Mouse (Mus musculus) embryonic facial prominence, embryonic 13.5 days (tissue): Measurements from ENCODE around the gene Polk. TPM values are rescaled to one million over a fixed set of nuclear protein-coding genes. Genes with fewer than 3 reads are reported as not detected.
A peak's percentile ranks its signal among the peaks of the same experiment; 100 is the strongest.

Source experiments
- ATAC-seq: fragments of 200-750 bp; cut with Nextera tagmentation; 2 replicates; pipeline ENCODE4 v1.8.0; 2017; ENCODE audit warnings: low read depth; ENCODE audit not compliant: insufficient number of reproducible peaks, insufficient read depth, low FRiP score, low TSS enrichment
- H3K27ac ChIP-seq: fragments of 300-500 bp; sonication (generic); 2 replicates; pipeline ENCODE4 v1.5.1; 2015; ENCODE audit warnings: moderate library complexity, mild to moderate bottlenecking, inconsistent platforms
- H3K27me3 ChIP-seq: fragments of 300-500 bp; sonication (generic); 2 replicates; pipeline ENCODE4 v1.6.1; 2015; ENCODE audit warnings: mild to moderate bottlenecking, inconsistent platforms
- H3K36me3 ChIP-seq: fragments of 300-500 bp; sonication (generic); 2 replicates; pipeline ENCODE4 v1.6.1; 2015; ENCODE audit warnings: mild to moderate bottlenecking, inconsistent platforms
- H3K4me1 ChIP-seq: fragments of 300-500 bp; sonication (generic); 2 replicates; pipeline ENCODE4 v1.6.1; 2015; ENCODE audit warnings: inconsistent platforms
- H3K4me2 ChIP-seq: fragments of 300-500 bp; sonication (generic); 2 replicates; pipeline ENCODE4 v1.6.1; 2015; ENCODE audit warnings: moderate library complexity, mild to moderate bottlenecking, inconsistent platforms
- H3K4me3 ChIP-seq: fragments of 300-500 bp; sonication (generic); 2 replicates; pipeline ENCODE4 v1.5.1; 2015; ENCODE audit warnings: mild to moderate bottlenecking, inconsistent platforms
- H3K9ac ChIP-seq: fragments of 300-500 bp; sonication (generic); 2 replicates; pipeline ENCODE4 v1.6.1; 2015; ENCODE audit warnings: mild to moderate bottlenecking, inconsistent platforms
- H3K9me3 ChIP-seq: fragments of 300-500 bp; sonication (generic); 2 replicates; pipeline ENCODE4 v1.6.1; 2016; ENCODE audit warnings: inconsistent platforms
- WGBS: fragments of 180-500 bp; shearing (Covaris S2); methylation state at CpG from one replicate; pipeline ENCODE4 v1.1.7; 2015; ENCODE audit warnings: mixed read lengths; 5-methylcytosine and 5-hydroxymethylcytosine counted together
- polyA plus RNA-seq: library from polyadenylated mRNA; unstranded; fragments of >200 nt; fragmentation: Nextera tagmentation; extraction: Ambion mirVana; gene quantifications from 2 replicates; pipeline ENCODE4 v1.2.1, GENCODE M21; 2015

Polk gene
- polyA plus RNA-seq, 1 experiment from 2014 or later = 12.0 TPM

- WGBS = 74% methylated on average over 2 of the region's 2 CpGs
- Histone ChIP-seq H3K9me3 (no peaks in the 10 kb centered on the region), H3K36me3 (peaks cover 13% of the 10 kb centered on the region), H3K27me3 (no peaks in the 10 kb centered on the region), H3K9ac (no peak overlapping the region), H3K4me2 (no peak overlapping the region), H3K4me3 (no peak overlapping the region), H3K27ac (no peak overlapping the region), H3K4me1 (no peaks in the 10 kb centered on the region)
- no peak for ATAC-seq
Observed at GRCm38 (mm10) chr13:96499891-96500290, 42.5 kb downstream of the Polk start.

GRCm38 (mm10) chr13:96496630-96497029 is 45.7 kb downstream of the Polk start:
- Histone ChIP-seq H3K4me2 (no peak overlapping the region), H3K27ac (no peak overlapping the region), H3K4me1 (no peaks in the 10 kb centered on the region), H3K27me3 (no peaks in the 10 kb centered on the region), H3K9ac (no peak overlapping the region), H3K4me3 (no peak overlapping the region), H3K9me3 (no peaks in the 10 kb centered on the region), H3K36me3 (peaks cover 10% of the 10 kb centered on the region)
- 81% methylated on average over 8 of the region's 8 CpGs for WGBS
- no peak for ATAC-seq

GRCm38 (mm10) chr13:96490433-96490832 is 51.9 kb downstream of the Polk start, which contains the start of gene Gm17622:
Gm17622 (plus strand) TSS chr13:96490733.
- 92% methylated on average over 3 of the region's 3 CpGs for WGBS
- ATAC-seq = no peak
- Histone ChIP-seq H3K9ac (no peak within 1 kb of the TSS), H3K4me1 (no peaks in the 10 kb centered on the region), H3K36me3 (peaks cover 27% of the 10 kb centered on the region), H3K9me3 (no peaks in the 10 kb centered on the region), H3K27ac (no peak within 1 kb of the TSS), H3K27me3 (no peaks in the 10 kb centered on the region), H3K4me3 (no peak within 1 kb of the TSS), H3K4me2 (no peak within 1 kb of the TSS)

GRCm38 (mm10) chr13:96487968-96488367 is 54.4 kb downstream of the Polk start:
- Histone ChIP-seq H3K9ac (no peak overlapping the region), H3K4me3 (no peak overlapping the region), H3K27ac (no peak overlapping the region), H3K9me3 (no peaks in the 10 kb centered on the region), H3K4me1 (no peaks in the 10 kb centered on the region), H3K4me2 (no peak overlapping the region), H3K36me3 (peaks cover 46% of the 10 kb centered on the region), H3K27me3 (no peaks in the 10 kb centered on the region)
- 95% methylated on average over 6 of the region's 6 CpGs for WGBS
- no peak for ATAC-seq

GRCm38 (mm10) chr13:96487230-96487629 is 55.1 kb downstream of the Polk start:
- Histone ChIP-seq H3K9ac (no peak overlapping the region), H3K4me2 (no peak overlapping the region), H3K27ac (no peak overlapping the region), H3K27me3 (no peaks in the 10 kb centered on the region), H3K4me3 (no peak overlapping the region), H3K36me3 (peaks cover 53% of the 10 kb centered on the region), H3K9me3 (no peaks in the 10 kb centered on the region), H3K4me1 (no peaks in the 10 kb centered on the region)
- WGBS = 88% methylated on average over 6 of the region's 6 CpGs
- ATAC-seq = no peak

- Histone ChIP-seq H3K36me3 (peaks cover 28% of the 10 kb centered on the region), H3K27ac (no peak overlapping the region), H3K4me3 (no peak overlapping the region), H3K9ac (no peak overlapping the region), H3K4me2 (no peak overlapping the region), H3K27me3 (no peaks in the 10 kb centered on the region), H3K4me1 (no peaks in the 10 kb centered on the region), H3K9me3 (no peaks in the 10 kb centered on the region)
- ATAC-seq = no peak
- WGBS = 91% methylated on average over 1 of the region's 1 CpGs
Observed at GRCm38 (mm10) chr13:96478991-96479390, 63.4 kb downstream of the Polk start.

- Histone ChIP-seq H3K9ac (no peak overlapping the region), H3K4me2 (no peak overlapping the region), H3K27ac (no peak overlapping the region), H3K9me3 (no peaks in the 10 kb centered on the region), H3K27me3 (no peaks in the 10 kb centered on the region), H3K4me1 (no peaks in the 10 kb centered on the region), H3K4me3 (no peak overlapping the region), H3K36me3 (peaks cover 13% of the 10 kb centered on the region; the same call in 1 of the 2 replicates)
- ATAC-seq = no peak
- 91% methylated on average over 4 of the region's 4 CpGs for WGBS
Observed at GRCm38 (mm10) chr13:96477226-96477625, 65.2 kb downstream of the Polk start.

GRCm38 (mm10) chr13:96470957-96471356 is 71.4 kb downstream of the Polk start, which contains the start of gene Ankdd1b:
Ankdd1b (minus strand) TSS chr13:96471198.
- H3K27ac ChIP-seq = no peak within 1 kb of the TSS
- no peaks in the 10 kb centered on the region for H3K9me3 ChIP-seq
- 85% methylated on average over 14 of the region's 14 CpGs for WGBS
- no peak within 1 kb of the TSS for H3K4me2 ChIP-seq
- H3K4me1 ChIP-seq = no peaks in the 10 kb centered on the region
- ATAC-seq = no peak
- no peaks in the 10 kb centered on the region for H3K36me3 ChIP-seq
- no peak within 1 kb of the TSS for H3K4me3 ChIP-seq
- H3K9ac ChIP-seq = no peak within 1 kb of the TSS
- no peaks in the 10 kb centered on the region for H3K27me3 ChIP-seq

- no peak for ATAC-seq
- Histone ChIP-seq H3K9me3 (no peaks in the 10 kb centered on the region), H3K9ac (no peak overlapping the region), H3K27me3 (no peaks in the 10 kb centered on the region), H3K36me3 (no peaks in the 10 kb centered on the region), H3K27ac (no peak overlapping the region), H3K4me2 (no peak overlapping the region), H3K4me3 (no peak overlapping the region), H3K4me1 (no peaks in the 10 kb centered on the region)
- 88% methylated on average over 6 of the region's 6 CpGs for WGBS
Observed at GRCm38 (mm10) chr13:96470556-96470955, 71.8 kb downstream of the Polk start.

- no peaks in the 10 kb centered on the region for H3K27me3 ChIP-seq
- H3K27ac ChIP-seq = no peak overlapping the region
- H3K9ac ChIP-seq = no peak overlapping the region
- H3K4me1 ChIP-seq = no peaks in the 10 kb centered on the region
- H3K9me3 ChIP-seq = no peaks in the 10 kb centered on the region
- no peak overlapping the region for H3K4me3 ChIP-seq
- WGBS = 79% methylated on average over 5 of the region's 5 CpGs
- no peaks in the 10 kb centered on the region for H3K36me3 ChIP-seq
- no peak for ATAC-seq
- H3K4me2 ChIP-seq = no peak overlapping the region
Observed at GRCm38 (mm10) chr13:96468678-96469077, 73.7 kb downstream of the Polk start.

- H3K9ac ChIP-seq = no peak overlapping the region
- H3K36me3 ChIP-seq = no peaks in the 10 kb centered on the region
- H3K27ac ChIP-seq = no peak overlapping the region
- 64% methylated on average over 5 of the region's 5 CpGs for WGBS
- ATAC-seq = no peak
- no peak overlapping the region for H3K4me3 ChIP-seq
- H3K9me3 ChIP-seq = no peaks in the 10 kb centered on the region
- peaks cover 4% of the 10 kb centered on the region; the same call in 1 of the 2 replicates for H3K4me1 ChIP-seq
- no peaks in the 10 kb centered on the region for H3K27me3 ChIP-seq
- no peak overlapping the region for H3K4me2 ChIP-seq
Observed at GRCm38 (mm10) chr13:96465315-96465714, 77.1 kb downstream of the Polk start.

GRCm38 (mm10) chr13:96462644-96463043 is 79.7 kb downstream of the Polk start:
- 56% methylated on average over 1 of the region's 1 CpGs for WGBS
- peaks cover 12% of the 10 kb centered on the region for H3K4me1 ChIP-seq
- H3K9me3 ChIP-seq = no peaks in the 10 kb centered on the region
- ATAC-seq = no peak
- H3K4me3 ChIP-seq = no peak overlapping the region
- H3K27me3 ChIP-seq = no peaks in the 10 kb centered on the region
- H3K27ac ChIP-seq = no peak overlapping the region
- no peak overlapping the region for H3K9ac ChIP-seq
- no peak overlapping the region for H3K4me2 ChIP-seq
- no peaks in the 10 kb centered on the region for H3K36me3 ChIP-seq

GRCm38 (mm10) chr13:96458606-96459005 is 83.8 kb downstream of the Polk start:
- ATAC-seq = no peak
- Histone ChIP-seq H3K27me3 (no peaks in the 10 kb centered on the region), H3K27ac (peak overlapping the region; percentile 68; the same call in 1 of the 2 replicates)

More at GRCm38 (mm10) chr13:96458606-96459005, 83.8 kb downstream of the Polk start:
- no peak overlapping the region for H3K4me2 ChIP-seq
- H3K9ac ChIP-seq = no peak overlapping the region
- WGBS = 75% methylated on average over 4 of the region's 4 CpGs
- no peak overlapping the region for H3K4me3 ChIP-seq
- H3K4me1 ChIP-seq = peaks cover 16% of the 10 kb centered on the region
- no peaks in the 10 kb centered on the region for H3K9me3 ChIP-seq
- H3K36me3 ChIP-seq = no peaks in the 10 kb centered on the region
